Mouse (Mus musculus) frontal cortex, adult 2 months (tissue): ENCODE measurements at regions not wholly inside any gene's neighbourhood (a gene's known extent, or its start where the extent isn't known, plus 50 kb on each side); places are given as distances from the start of the nearest gene placed in this dataset.
"Not testable (repeated sequence)": the region's sequence is repeated elsewhere in the genome, so short reads cannot be mapped to it uniquely, and the experiment has no call there.

ENCODE experiments used
- DNase-seq, 2 experiments: peaks; one replicate each; pipeline ENCODE4 v3.0.0; 2022; ENCODE audit warnings: low spot score in 1 of 2; ENCODE audit errors: extremely low spot score in 1 of 2

GRCm38 (mm10) chrX:50537785-50538159 lies 109.5 kb upstream of the Olfr1324 start:
- DNase-seq: not testable (repeated sequence)

GRCm38 (mm10) chrX:50537122-50537784 lies 109.0 kb upstream of the Olfr1324 start:
- peak; percentile 50 to 64 for DNase-seq

GRCm38 (mm10) chrX:50504047-50504446 lies 75.7 kb upstream of the Olfr1324 start:
- no peak for DNase-seq

- DNase-seq: peak in 1 of 2 experiments; percentile 14
Measured at GRCm38 (mm10) chrX:50501181-50501580, 72.9 kb upstream of the Olfr1324 start.

GRCm38 (mm10) chrX:50490477-50490967 lies 62.2 kb upstream of the Olfr1324 start:
- DNase-seq: not testable (repeated sequence)
